Mouse (Mus musculus): ENCODE measurements around the gene 9530003J23Rik. TPM values are rescaled to one million over a fixed set of nuclear protein-coding genes. Genes with fewer than 3 reads are reported as not detected.

Gene 9530003J23Rik
- total RNA-seq, 1 experiment from 2014 or later: not detected

Other genes starting within 250 kb of the 9530003J23Rik start
- not detected in 2 replicates for gene Lrrc10, start 193.4 kb downstream of the 9530003J23Rik start, total RNA-seq (2021)
- gene Cct2, start 174.9 kb downstream of the 9530003J23Rik start, total RNA-seq (2021): 236 and 244 TPM in 2 replicates
- 29.0 and 29.5 TPM in 2 replicates for gene Frs2, start 90.2 kb downstream of the 9530003J23Rik start, total RNA-seq (2021)
- gene Yeats4, start 14.2 kb downstream of the 9530003J23Rik start, total RNA-seq (2021): 42.6 and 51.7 TPM in 2 replicates
- 43.2 and 47.5 TPM in 2 replicates for gene Lyz2, start 43.6 kb upstream of the 9530003J23Rik start, total RNA-seq (2021)
- gene Lyz1, start 54.2 kb upstream of the 9530003J23Rik start, total RNA-seq (2021): 3.0 and 4.6 TPM in 2 replicates
- 86.5 and 98.2 TPM in 2 replicates for gene Cpsf6, start 141.3 kb upstream of the 9530003J23Rik start, total RNA-seq (2021)

All from adrenal gland, postnatal 25 days (tissue).